Mouse (Mus musculus): ENCODE data around the gene Gbx1. TPM values are rescaled to one million over a fixed set of nuclear protein-coding genes. Genes with fewer than 3 reads are reported as not detected.

The Gbx1 gene
- polyA plus RNA-seq, 1 experiment, result 0.42 TPM

DNA sequence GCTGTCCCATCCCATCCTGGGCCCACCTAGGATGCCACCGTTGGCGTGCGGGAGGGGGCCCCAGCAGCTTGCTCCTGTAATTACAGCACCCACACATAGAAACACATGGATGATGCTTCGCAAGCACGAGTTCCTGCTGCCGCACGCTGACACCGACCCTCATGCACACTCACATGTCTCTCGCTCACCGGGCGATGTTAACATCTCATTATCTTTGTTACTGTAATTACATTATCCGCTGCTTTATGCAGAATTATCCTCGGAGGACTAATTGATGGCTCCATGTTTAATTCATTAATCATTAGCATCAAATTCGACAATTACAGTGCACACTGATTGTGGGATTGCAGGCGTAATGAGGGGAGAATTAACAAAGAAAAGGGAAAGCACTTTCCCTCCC is 32.0 kb downstream of the Gbx1 start:
- Histone ChIP-seq H3K79me2 (ENCODE audit: control insufficient read depth, insufficient read depth) (no peaks in the 10 kb centered on the region), H3K27me3 (ENCODE audit: control insufficient read depth, insufficient read depth, insufficient read length) (no peaks in the 10 kb centered on the region), H3K4me3 (ENCODE audit: insufficient read depth, poor library complexity, severe bottlenecking) (no peak overlapping the region), H3K36me3 (ENCODE audit: control insufficient read depth, insufficient read depth) (peaks cover 54% of the 10 kb centered on the region), H3K79me3 (ENCODE audit: low read depth) (no peaks in the 10 kb centered on the region), H3ac (ENCODE audit: control insufficient read depth, insufficient read length, low read depth) (no peak overlapping the region)
- TF ChIP-seq MYOG (IDR thresholded peaks at IDR 0.05; ENCODE audit: control insufficient read depth, extremely low read depth, insufficient read length) (no peak), MYOD1 (IDR thresholded peaks at IDR 0.05; ENCODE audit: control insufficient read depth, insufficient read length, low read depth) (no peak), FOSL1 (IDR thresholded peaks at IDR 0.05; ENCODE audit: insufficient read depth, low read length, poor library complexity, severe bottlenecking) (no peak), CTCF (IDR thresholded peaks at IDR 0.05; ENCODE audit: control insufficient read depth, insufficient read depth, insufficient read length) (no peak), MAX (IDR thresholded peaks at IDR 0.05) (no peak), USF1 (IDR thresholded peaks at IDR 0.05; ENCODE audit: low read depth) (no peak), CEBPB (IDR thresholded peaks at IDR 0.05; ENCODE audit: low read depth) (no peak)

DNA sequence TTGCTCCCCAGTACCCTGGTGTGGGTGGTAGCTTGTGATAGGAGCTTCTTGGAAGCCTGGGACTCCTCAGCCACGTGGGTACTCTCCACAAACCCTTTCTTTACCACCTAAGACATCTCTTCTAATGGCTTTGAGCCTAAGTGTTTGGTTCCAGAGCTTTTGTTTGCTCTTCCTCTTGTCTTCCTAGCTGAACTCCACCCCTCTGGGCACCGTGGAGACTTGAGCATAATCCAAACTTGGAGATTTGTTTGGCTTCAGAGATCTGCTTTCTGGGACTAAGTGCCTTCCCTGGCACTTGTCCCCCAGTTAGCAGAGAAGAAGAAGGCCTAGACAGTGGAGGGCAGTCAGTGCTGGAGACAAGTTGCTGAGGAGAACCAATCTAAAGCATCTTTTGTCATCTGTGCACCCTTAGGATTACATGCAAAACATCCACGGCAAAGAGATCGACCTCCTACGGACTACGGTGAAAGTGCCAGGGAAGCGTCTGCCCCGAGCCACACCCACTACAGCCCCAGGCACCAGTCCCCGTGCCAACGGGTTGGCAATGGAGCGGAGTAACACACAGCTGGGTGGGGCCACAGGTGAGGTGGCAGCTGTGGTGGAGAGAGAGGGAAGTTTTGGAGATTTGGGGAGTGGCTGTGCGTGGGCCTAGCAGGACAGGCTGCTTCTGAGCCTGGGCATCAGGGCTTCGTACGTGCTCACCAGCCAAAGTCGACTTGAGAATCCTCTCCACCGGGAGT is 34.3 kb downstream of the Gbx1 start:
- TF ChIP-seq CEBPB (IDR thresholded peaks at IDR 0.05; ENCODE audit: low read depth), result no peak
- no peak for TF ChIP-seq MAX (IDR thresholded peaks at IDR 0.05)
- no peak for TF ChIP-seq MYOD1 (IDR thresholded peaks at IDR 0.05; ENCODE audit: control insufficient read depth, insufficient read length, low read depth)
- no peak for TF ChIP-seq FOSL1 (IDR thresholded peaks at IDR 0.05; ENCODE audit: insufficient read depth, low read length, poor library complexity, severe bottlenecking)
- TF ChIP-seq MYOG (IDR thresholded peaks at IDR 0.05; ENCODE audit: control insufficient read depth, extremely low read depth, insufficient read length), result no peak
- TF ChIP-seq CTCF (IDR thresholded peaks at IDR 0.05; ENCODE audit: control insufficient read depth, insufficient read depth, insufficient read length), result no peak
- H3K27me3 ChIP-seq (ENCODE audit: control insufficient read depth, insufficient read depth, insufficient read length), result no peaks in the 10 kb centered on the region
- H3K36me3 ChIP-seq (ENCODE audit: control insufficient read depth, insufficient read depth), result peaks cover 71% of the 10 kb centered on the region
- no peak overlapping the region for H3ac ChIP-seq (ENCODE audit: control insufficient read depth, insufficient read length, low read depth)
- H3K79me3 ChIP-seq (ENCODE audit: low read depth), result no peaks in the 10 kb centered on the region
- no peak overlapping the region for H3K4me3 ChIP-seq (ENCODE audit: insufficient read depth, poor library complexity, severe bottlenecking)
- H3K79me2 ChIP-seq (ENCODE audit: control insufficient read depth, insufficient read depth), result no peaks in the 10 kb centered on the region

DNA sequence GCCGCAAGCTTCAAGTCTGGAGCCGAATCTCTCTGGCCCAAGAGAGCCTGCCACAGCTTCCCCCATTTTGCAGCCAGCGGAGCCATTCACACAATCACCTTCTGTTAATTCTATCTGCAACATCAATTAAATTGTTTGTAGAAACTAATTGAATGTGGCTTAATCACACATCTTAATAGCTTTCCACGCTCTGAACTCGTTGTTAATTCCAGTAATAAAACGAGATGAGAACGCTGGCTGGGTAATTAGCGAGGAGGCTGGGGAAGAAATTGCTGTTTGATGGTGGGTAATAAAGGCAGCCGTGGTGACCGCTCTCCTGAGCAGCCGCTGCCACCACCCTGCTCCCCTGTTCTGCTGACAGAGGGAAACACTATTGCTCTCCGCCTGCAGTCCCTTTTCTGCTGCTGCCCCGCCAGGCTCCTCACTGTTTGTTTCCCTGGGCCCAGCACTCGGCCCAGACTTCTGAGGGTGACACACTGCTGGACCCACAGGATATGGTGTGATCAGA is 36.5 kb downstream of the Gbx1 start:
- no peaks in the 10 kb centered on the region for H3K79me3 ChIP-seq (ENCODE audit: low read depth)
- H3K4me3 ChIP-seq (ENCODE audit: insufficient read depth, poor library complexity, severe bottlenecking), result no peak overlapping the region
- no peaks in the 10 kb centered on the region for H3K79me2 ChIP-seq (ENCODE audit: control insufficient read depth, insufficient read depth)
- no peaks in the 10 kb centered on the region for H3K27me3 ChIP-seq (ENCODE audit: control insufficient read depth, insufficient read depth, insufficient read length)
- H3ac ChIP-seq (ENCODE audit: control insufficient read depth, insufficient read length, low read depth), result no peak overlapping the region
- peaks cover 70% of the 10 kb centered on the region for H3K36me3 ChIP-seq (ENCODE audit: control insufficient read depth, insufficient read depth)
- no peak for TF ChIP-seq CEBPB (IDR thresholded peaks at IDR 0.05; ENCODE audit: low read depth)
- TF ChIP-seq CTCF (IDR thresholded peaks at IDR 0.05; ENCODE audit: control insufficient read depth, insufficient read depth, insufficient read length), result no peak
- TF ChIP-seq FOSL1 (IDR thresholded peaks at IDR 0.05; ENCODE audit: insufficient read depth, low read length, poor library complexity, severe bottlenecking), result no peak
- TF ChIP-seq MYOD1 (IDR thresholded peaks at IDR 0.05; ENCODE audit: control insufficient read depth, insufficient read length, low read depth), result no peak
- TF ChIP-seq USF1 (IDR thresholded peaks at IDR 0.05; ENCODE audit: low read depth), result no peak
- no peak for TF ChIP-seq MAX (IDR thresholded peaks at IDR 0.05)
- TF ChIP-seq MYOG (IDR thresholded peaks at IDR 0.05; ENCODE audit: control insufficient read depth, extremely low read depth, insufficient read length), result no peak

DNA sequence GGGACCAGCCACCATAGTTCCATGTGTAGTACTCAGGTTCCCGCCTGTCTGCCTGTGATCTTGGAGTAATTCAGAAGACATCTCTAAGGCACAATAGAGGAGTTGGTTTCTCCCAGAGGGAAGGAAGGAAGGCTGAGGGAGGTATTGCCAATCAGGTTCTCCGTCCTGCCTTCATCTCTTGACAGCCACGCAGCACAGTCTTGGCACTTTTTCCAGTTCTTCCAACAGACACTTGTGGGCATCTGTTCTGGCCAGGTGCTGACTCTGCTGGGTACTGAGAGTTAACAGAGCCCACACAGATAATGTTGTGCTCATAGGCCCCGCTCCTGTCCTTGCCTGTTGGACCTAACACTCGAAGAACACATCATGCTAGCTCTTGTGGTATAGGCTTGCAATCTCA is 40.3 kb downstream of the Gbx1 start:
- H3K79me3 ChIP-seq (ENCODE audit: low read depth), result no peaks in the 10 kb centered on the region
- no peak overlapping the region for H3K4me3 ChIP-seq (ENCODE audit: insufficient read depth, poor library complexity, severe bottlenecking)
- peaks cover 63% of the 10 kb centered on the region for H3K36me3 ChIP-seq (ENCODE audit: control insufficient read depth, insufficient read depth)
- TF ChIP-seq MYOG (IDR thresholded peaks at IDR 0.05; ENCODE audit: control insufficient read depth, extremely low read depth, insufficient read length) (no peak), MYOD1 (IDR thresholded peaks at IDR 0.05; ENCODE audit: control insufficient read depth, insufficient read length, low read depth) (no peak), FOSL1 (IDR thresholded peaks at IDR 0.05; ENCODE audit: insufficient read depth, low read length, poor library complexity, severe bottlenecking) (no peak), MAX (IDR thresholded peaks at IDR 0.05) (no peak), CTCF (IDR thresholded peaks at IDR 0.05; ENCODE audit: control insufficient read depth, insufficient read depth, insufficient read length) (no peak), USF1 (IDR thresholded peaks at IDR 0.05; ENCODE audit: low read depth) (no peak), CEBPB (IDR thresholded peaks at IDR 0.05; ENCODE audit: low read depth) (no peak)
- no peaks in the 10 kb centered on the region for H3K79me2 ChIP-seq (ENCODE audit: control insufficient read depth, insufficient read depth)
- H3K27me3 ChIP-seq (ENCODE audit: control insufficient read depth, insufficient read depth, insufficient read length), result no peaks in the 10 kb centered on the region
- H3ac ChIP-seq (ENCODE audit: control insufficient read depth, insufficient read length, low read depth), result no peak overlapping the region

DNA sequence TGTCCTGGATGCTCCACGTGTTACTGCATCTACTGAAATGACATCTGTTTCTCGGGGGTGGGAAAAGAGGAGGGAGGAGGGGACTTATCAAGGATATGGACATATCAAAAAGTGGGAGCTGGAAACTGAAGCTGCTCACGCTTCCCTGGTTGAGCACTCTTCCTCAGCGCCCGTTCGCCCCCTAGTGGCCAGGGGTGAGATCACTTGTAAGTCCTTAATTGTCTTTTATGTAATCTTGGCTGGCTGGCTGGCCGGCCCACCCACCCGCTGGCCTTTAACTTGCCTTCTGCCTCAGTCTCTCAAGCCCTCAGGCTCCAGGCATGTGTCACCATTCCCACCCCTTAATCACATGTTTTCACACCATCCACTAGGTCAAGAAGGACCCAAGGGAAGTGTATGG is 40.9 kb downstream of the Gbx1 start:
- TF ChIP-seq MYOG (IDR thresholded peaks at IDR 0.05; ENCODE audit: control insufficient read depth, extremely low read depth, insufficient read length), result no peak
- TF ChIP-seq CEBPB (IDR thresholded peaks at IDR 0.05; ENCODE audit: low read depth), result no peak
- TF ChIP-seq CTCF (IDR thresholded peaks at IDR 0.05; ENCODE audit: control insufficient read depth, insufficient read depth, insufficient read length), result peak; percentile 65
- Histone ChIP-seq H3K27me3 (ENCODE audit: control insufficient read depth, insufficient read depth, insufficient read length) (no peaks in the 10 kb centered on the region), H3K79me2 (ENCODE audit: control insufficient read depth, insufficient read depth) (no peaks in the 10 kb centered on the region), H3ac (ENCODE audit: control insufficient read depth, insufficient read length, low read depth) (no peak overlapping the region), H3K79me3 (ENCODE audit: low read depth) (no peaks in the 10 kb centered on the region), H3K4me3 (ENCODE audit: insufficient read depth, poor library complexity, severe bottlenecking) (no peak overlapping the region), H3K36me3 (ENCODE audit: control insufficient read depth, insufficient read depth) (peaks cover 61% of the 10 kb centered on the region)

Data from C2C12 (cell line).